Mouse (Mus musculus) monocyte, adult 59 days (primary cell): Measurements from ENCODE around the gene Cdh3. TPM values are rescaled to one million over a fixed set of nuclear protein-coding genes. Genes with fewer than 3 reads are reported as not detected.

ENCODE experiments used
- total RNA-seq, 2 experiments: library from RNA; stranded (reverse); gene quantifications; one replicate each; pipeline ENCODE4 v1.2.4; 2023

The Cdh3 gene
- not detected for total RNA-seq

GRCm38 (mm10) chr8:106510365-106510975 is at the start of gene Cdh3:
Gene Cdh3 (plus strand): TSS chr8:106510891.

GRCm38 (mm10) chr8:106500018-106500685 is 10.5 kb upstream of the Cdh3 start, which contains the start of gene 6030452D12Rik:
Gene 6030452D12Rik (plus strand): TSS chr8:106500522.

GRCm38 (mm10) chr8:106573168-106573567 is 62.5 kb downstream of the Cdh3 start, which contains the start of gene Gm10073:
Gene Gm10073 (minus strand): TSS chr8:106573461.

GRCm38 (mm10) chr8:106603131-106603819 is 92.6 kb downstream of the Cdh3 start, which contains the start of gene Cdh1:
Gene Cdh1 (plus strand): TSS chr8:106603351.

Other genes with a start within 250 kb of the Cdh3 start
- under 1 TPM; 0.18 TPM for gene Smpd3, start 172.9 kb upstream of the Cdh3 start, total RNA-seq
- 10 to 100 TPM; 16.0 to 18.6 TPM for gene Zfp90, start 95.6 kb upstream of the Cdh3 start, total RNA-seq
- not detected for gene 6030452D12Rik, start 10.4 kb upstream of the Cdh3 start, total RNA-seq
- 100 to 1,000 TPM; 109 to 173 TPM for gene Gm10073, start 62.6 kb downstream of the Cdh3 start, total RNA-seq
- 1 to 10 TPM; 1.1 to 1.2 TPM for gene Cdh1, start 92.5 kb downstream of the Cdh3 start, total RNA-seq
- 1 to 10 TPM; 9.3 to 9.4 TPM for gene Tango6, start 172.2 kb downstream of the Cdh3 start, total RNA-seq